Mouse (Mus musculus) E14TG2a.4 (cell line): ENCODE data around the gene Tmem63b.

Experiments
- CTCF ChIP-seq: conservative IDR thresholded peaks from 2 replicates; pipeline ENCODE4 v1.5.1; 2014; ENCODE audit warnings: low read length
- NANOG ChIP-seq: IDR thresholded peaks from 2 replicates; pipeline ENCODE4 v1.6.1; 2014; ENCODE audit warnings: borderline replicate concordance, low read length, mixed read lengths
- POU5F1 ChIP-seq: IDR thresholded peaks from 2 replicates; pipeline ENCODE4 v1.6.1; 2014; ENCODE audit warnings: low read length, borderline replicate concordance

- TF ChIP-seq CTCF (no peak), POU5F1 (no peak), NANOG (no peak)
Observed at GRCm38 (mm10) chr17:45612921-45613320, 73.8 kb downstream of the Tmem63b start.
